Mouse (Mus musculus): ENCODE measurements around the gene Itprid2. TPM values are rescaled to one million over a fixed set of nuclear protein-coding genes. Genes with fewer than 3 reads are reported as not detected.

The Itprid2 gene
- polyA plus RNA-seq, 1 experiment = 0.02 TPM

- Histone ChIP-seq H3K4me3 (replicated peaks) (no peak overlapping the region), H3K9me3 (ENCODE audit: control insufficient read depth, low read length) (no peaks in the 10 kb centered on the region), H3K4me1 (ENCODE audit: control insufficient read depth) (no peaks in the 10 kb centered on the region), H3K36me3 (ENCODE audit: control insufficient read depth) (peaks cover 52% of the 10 kb centered on the region), H3K27me3 (ENCODE audit: control insufficient read depth) (no peaks in the 10 kb centered on the region)
- no peak for TF ChIP-seq TAL1 (IDR thresholded peaks at IDR 0.05; ENCODE audit: low read length)
- no peak for TF ChIP-seq GATA1 (IDR thresholded peaks at IDR 0.05; ENCODE audit: low read length)
Measured at GRCm38 (mm10) chr2:79657062-79657461, 21.9 kb downstream of the Itprid2 start.

GRCm38 (mm10) chr2:79660417-79661185 lies 25.4 kb downstream of the Itprid2 start:
- TF ChIP-seq GATA1 (IDR thresholded peaks at IDR 0.05; ENCODE audit: low read length) = no peak
- H3K9me3 ChIP-seq (ENCODE audit: control insufficient read depth, low read length) = no peaks in the 10 kb centered on the region
- H3K36me3 ChIP-seq (ENCODE audit: control insufficient read depth) = peaks cover 64% of the 10 kb centered on the region
- H3K27me3 ChIP-seq (ENCODE audit: control insufficient read depth) = no peaks in the 10 kb centered on the region
- H3K4me3 ChIP-seq (replicated peaks) = no peak overlapping the region
- H3K4me1 ChIP-seq (ENCODE audit: control insufficient read depth) = no peaks in the 10 kb centered on the region

GRCm38 (mm10) chr2:79661486-79662104 lies 26.4 kb downstream of the Itprid2 start:
- H3K27me3 ChIP-seq (ENCODE audit: control insufficient read depth) = no peaks in the 10 kb centered on the region
- TF ChIP-seq GATA1 (IDR thresholded peaks at IDR 0.05; ENCODE audit: low read length) (no peak), TAL1 (IDR thresholded peaks at IDR 0.05; ENCODE audit: low read length) (no peak)
- H3K9me3 ChIP-seq (ENCODE audit: control insufficient read depth, low read length) = no peaks in the 10 kb centered on the region
- H3K36me3 ChIP-seq (ENCODE audit: control insufficient read depth) = peaks cover 64% of the 10 kb centered on the region
- no peaks in the 10 kb centered on the region for H3K4me1 ChIP-seq (ENCODE audit: control insufficient read depth)
- H3K4me3 ChIP-seq (replicated peaks) = no peak overlapping the region

- Histone ChIP-seq H3K36me3 (ENCODE audit: control insufficient read depth) (peaks cover 36% of the 10 kb centered on the region), H3K4me1 (ENCODE audit: control insufficient read depth) (no peaks in the 10 kb centered on the region), H3K4me3 (replicated peaks) (no peak overlapping the region), H3K27me3 (ENCODE audit: control insufficient read depth) (no peaks in the 10 kb centered on the region), H3K9me3 (ENCODE audit: control insufficient read depth, low read length) (no peaks in the 10 kb centered on the region)
- TF ChIP-seq TAL1 (IDR thresholded peaks at IDR 0.05; ENCODE audit: low read length) = no peak
- no peak for TF ChIP-seq GATA1 (IDR thresholded peaks at IDR 0.05; ENCODE audit: low read length)
Measured at GRCm38 (mm10) chr2:79664532-79665286, 29.6 kb downstream of the Itprid2 start.

GRCm38 (mm10) chr2:79665492-79665891 lies 30.3 kb downstream of the Itprid2 start:
- Histone ChIP-seq H3K36me3 (ENCODE audit: control insufficient read depth) (peaks cover 29% of the 10 kb centered on the region), H3K27me3 (ENCODE audit: control insufficient read depth) (no peaks in the 10 kb centered on the region), H3K9me3 (ENCODE audit: control insufficient read depth, low read length) (no peaks in the 10 kb centered on the region), H3K4me3 (replicated peaks) (no peak overlapping the region), H3K4me1 (ENCODE audit: control insufficient read depth) (no peaks in the 10 kb centered on the region)
- TF ChIP-seq GATA1 (IDR thresholded peaks at IDR 0.05; ENCODE audit: low read length) (no peak), TAL1 (IDR thresholded peaks at IDR 0.05; ENCODE audit: low read length) (no peak)

GRCm38 (mm10) chr2:79675266-79675665 lies 40.1 kb downstream of the Itprid2 start:
- TF ChIP-seq TAL1 (IDR thresholded peaks at IDR 0.05; ENCODE audit: low read length) (no peak), GATA1 (IDR thresholded peaks at IDR 0.05; ENCODE audit: low read length) (no peak)
- peaks cover 3% of the 10 kb centered on the region for H3K36me3 ChIP-seq (ENCODE audit: control insufficient read depth)
- no peaks in the 10 kb centered on the region for H3K27me3 ChIP-seq (ENCODE audit: control insufficient read depth)
- no peaks in the 10 kb centered on the region for H3K4me1 ChIP-seq (ENCODE audit: control insufficient read depth)
- no peaks in the 10 kb centered on the region for H3K9me3 ChIP-seq (ENCODE audit: control insufficient read depth, low read length)
- H3K4me3 ChIP-seq (replicated peaks) = no peak overlapping the region

GRCm38 (mm10) chr2:79677663-79678257 lies 42.6 kb downstream of the Itprid2 start:
- Histone ChIP-seq H3K36me3 (ENCODE audit: control insufficient read depth) (no peaks in the 10 kb centered on the region; the same call in 1 of the 2 replicates), H3K4me1 (ENCODE audit: control insufficient read depth) (no peaks in the 10 kb centered on the region)

GRCm38 (mm10) chr2:79681672-79682071 lies 46.5 kb downstream of the Itprid2 start:
- H3K4me1 ChIP-seq (ENCODE audit: control insufficient read depth) = peaks cover 3% of the 10 kb centered on the region
- TF ChIP-seq TAL1 (IDR thresholded peaks at IDR 0.05; ENCODE audit: low read length) = no peak
- no peak for TF ChIP-seq GATA1 (IDR thresholded peaks at IDR 0.05; ENCODE audit: low read length)
- no peaks in the 10 kb centered on the region for H3K27me3 ChIP-seq (ENCODE audit: control insufficient read depth)
- no peak overlapping the region for H3K4me3 ChIP-seq (replicated peaks)
- H3K9me3 ChIP-seq (ENCODE audit: control insufficient read depth, low read length) = no peaks in the 10 kb centered on the region
- H3K36me3 ChIP-seq (ENCODE audit: control insufficient read depth) = no peaks in the 10 kb centered on the region

More at GRCm38 (mm10) chr2:79677663-79678257, 42.6 kb downstream of the Itprid2 start:
- Histone ChIP-seq H3K4me3 (replicated peaks) (no peak overlapping the region), H3K9me3 (ENCODE audit: control insufficient read depth, low read length) (no peaks in the 10 kb centered on the region), H3K27me3 (ENCODE audit: control insufficient read depth) (no peaks in the 10 kb centered on the region)
- no peak for TF ChIP-seq TAL1 (IDR thresholded peaks at IDR 0.05; ENCODE audit: low read length)
- TF ChIP-seq GATA1 (IDR thresholded peaks at IDR 0.05; ENCODE audit: low read length) = no peak

GRCm38 (mm10) chr2:79683258-79683657 lies 48.1 kb downstream of the Itprid2 start:
- Histone ChIP-seq H3K27me3 (ENCODE audit: control insufficient read depth) (no peaks in the 10 kb centered on the region), H3K9me3 (ENCODE audit: control insufficient read depth, low read length) (no peaks in the 10 kb centered on the region), H3K4me3 (replicated peaks) (no peak overlapping the region), H3K36me3 (ENCODE audit: control insufficient read depth) (no peaks in the 10 kb centered on the region), H3K4me1 (ENCODE audit: control insufficient read depth) (peaks cover 3% of the 10 kb centered on the region)
- TF ChIP-seq GATA1 (IDR thresholded peaks at IDR 0.05; ENCODE audit: low read length) (no peak), TAL1 (IDR thresholded peaks at IDR 0.05; ENCODE audit: low read length) (no peak)
